Mouse (Mus musculus): ENCODE measurements around the gene Slc51a.
"Not testable (repeated sequence)": the region's sequence is repeated elsewhere in the genome, so short reads cannot be mapped to it uniquely, and the experiment has no call there.

Gene Slc51a

GRCm38 (mm10) chr16:32472276-32473015 is 15.2 kb downstream of the Slc51a start:
- in situ Hi-C loops (cut with MboI; ENCODE audit: low sequenced_read_pairs): no loop called here

- in situ Hi-C loops (cut with MboI; ENCODE audit: low sequenced_read_pairs): no loop called here
These were observed 18.1 kb downstream of the Slc51a start for GRCm38 (mm10) chr16:32469404-32470105.

GRCm38 (mm10) chr16:32468488-32468887 is 19.2 kb downstream of the Slc51a start:
- in situ Hi-C loops (cut with MboI; ENCODE audit: low sequenced_read_pairs): no loop called here

- in situ Hi-C loops (cut with MboI; ENCODE audit: low sequenced_read_pairs): no loop called here
These were observed 22.8 kb downstream of the Slc51a start for GRCm38 (mm10) chr16:32464908-32465307.

GRCm38 (mm10) chr16:32463426-32463825 is 24.3 kb downstream of the Slc51a start:
- in situ Hi-C loops (cut with MboI; ENCODE audit: low sequenced_read_pairs): no loop called here

- in situ Hi-C loops (cut with MboI; ENCODE audit: low sequenced_read_pairs): no loop called here
These were observed 24.7 kb downstream of the Slc51a start for GRCm38 (mm10) chr16:32462950-32463349.

GRCm38 (mm10) chr16:32461713-32462112 is 26.0 kb downstream of the Slc51a start:
- in situ Hi-C loops (cut with MboI; ENCODE audit: low sequenced_read_pairs): no loop called here

GRCm38 (mm10) chr16:32460518-32460917 is 27.2 kb downstream of the Slc51a start:
- in situ Hi-C loops (cut with MboI; ENCODE audit: low sequenced_read_pairs): no loop called here

- in situ Hi-C loops (cut with MboI; ENCODE audit: low sequenced_read_pairs): no loop called here
These were observed 29.9 kb downstream of the Slc51a start for GRCm38 (mm10) chr16:32457589-32458386.

- in situ Hi-C loops (cut with MboI; ENCODE audit: low sequenced_read_pairs): no loop called here
These were observed 30.9 kb downstream of the Slc51a start for GRCm38 (mm10) chr16:32456761-32457160.

- in situ Hi-C loops (cut with MboI; ENCODE audit: low sequenced_read_pairs): no loop called here
These were observed 31.6 kb downstream of the Slc51a start for GRCm38 (mm10) chr16:32456086-32456485.

GRCm38 (mm10) chr16:32454646-32455045 is 33.0 kb downstream of the Slc51a start:
- in situ Hi-C loops (cut with MboI; ENCODE audit: low sequenced_read_pairs): no loop called here

GRCm38 (mm10) chr16:32453102-32453501 is 34.6 kb downstream of the Slc51a start:
- in situ Hi-C loops (cut with MboI; ENCODE audit: low sequenced_read_pairs): no loop called here

- in situ Hi-C loops (cut with MboI; ENCODE audit: low sequenced_read_pairs): no loop called here
These were observed 37.5 kb downstream of the Slc51a start for GRCm38 (mm10) chr16:32450133-32450532.

GRCm38 (mm10) chr16:32449665-32450064 is 38.0 kb downstream of the Slc51a start:
- in situ Hi-C loops (cut with MboI; ENCODE audit: low sequenced_read_pairs): no loop called here

- in situ Hi-C loops (cut with MboI; ENCODE audit: low sequenced_read_pairs): no loop called here
These were observed 41.0 kb downstream of the Slc51a start for GRCm38 (mm10) chr16:32446563-32447138.

GRCm38 (mm10) chr16:32445558-32445957 is 42.1 kb downstream of the Slc51a start:
- in situ Hi-C loops (cut with MboI; ENCODE audit: low sequenced_read_pairs): no loop called here

- in situ Hi-C loops (cut with MboI; ENCODE audit: low sequenced_read_pairs): not testable (repeated sequence)
These were observed 43.1 kb downstream of the Slc51a start for GRCm38 (mm10) chr16:32444615-32445014.

- in situ Hi-C loops (cut with MboI; ENCODE audit: low sequenced_read_pairs): no loop called here
These were observed 46.2 kb downstream of the Slc51a start for GRCm38 (mm10) chr16:32441432-32441831.

- in situ Hi-C loops (cut with MboI; ENCODE audit: low sequenced_read_pairs): no loop called here
These were observed 50.4 kb downstream of the Slc51a start for GRCm38 (mm10) chr16:32437266-32437665.

- in situ Hi-C loops (cut with MboI; ENCODE audit: low sequenced_read_pairs): no loop called here
These were observed 51.0 kb downstream of the Slc51a start for GRCm38 (mm10) chr16:32436657-32437056.

All from CH12F3 (cell line).